Mouse (Mus musculus): ENCODE measurements at regions not wholly inside any gene's neighbourhood (a gene's known extent, or its start where the extent isn't known, plus 50 kb on each side); places are given as distances from the start of the nearest gene placed in this dataset.

GRCm38 (mm10) chr15:7604847-7605246 is 205.8 kb upstream of the Gdnf start:
- no peaks in the 10 kb centered on the region for H3K27me3 ChIP-seq (ENCODE audit: control insufficient read depth, insufficient read depth, low read length)
- 86% methylated on average over 3 of the region's 3 CpGs for WGBS
- H3K4me3 ChIP-seq (replicated peaks; ENCODE audit: low read length) = no peak overlapping the region
- no peak for DNase-seq (ENCODE audit: low spot score)
- H3K27ac ChIP-seq = no peak overlapping the region
- no peak overlapping the region for H3K4me2 ChIP-seq (replicated peaks)
- no peaks in the 10 kb centered on the region for H3K36me3 ChIP-seq (replicated peaks; ENCODE audit: control insufficient read depth, insufficient read depth)
- no peak for ATAC-seq (ENCODE audit: low FRiP score)
- no peaks in the 10 kb centered on the region for H3K9me3 ChIP-seq (ENCODE audit: control insufficient read depth, low read length)
- H3K4me1 ChIP-seq (replicated peaks; ENCODE audit: control insufficient read depth, insufficient read depth, low read length) = no peaks in the 10 kb centered on the region
- no peak overlapping the region for H3K9ac ChIP-seq

- 71% methylated on average over 2 of the region's 2 CpGs for WGBS
- H3K27ac ChIP-seq = no peak overlapping the region
- no peaks in the 10 kb centered on the region for H3K36me3 ChIP-seq (replicated peaks; ENCODE audit: control insufficient read depth, insufficient read depth)
- no peak for ATAC-seq (ENCODE audit: low FRiP score)
- H3K4me3 ChIP-seq (replicated peaks; ENCODE audit: low read length) = no peak overlapping the region
- no peaks in the 10 kb centered on the region for H3K9me3 ChIP-seq (ENCODE audit: control insufficient read depth, low read length)
- no peaks in the 10 kb centered on the region for H3K4me1 ChIP-seq (replicated peaks; ENCODE audit: control insufficient read depth, insufficient read depth, low read length)
- DNase-seq (ENCODE audit: low spot score) = no peak
- no peaks in the 10 kb centered on the region for H3K27me3 ChIP-seq (ENCODE audit: control insufficient read depth, insufficient read depth, low read length)
- H3K9ac ChIP-seq = no peak overlapping the region
- no peak overlapping the region for H3K4me2 ChIP-seq (replicated peaks)
Measured at GRCm38 (mm10) chr15:7617954-7618353, 192.7 kb upstream of the Gdnf start.

GRCm38 (mm10) chr15:7623026-7623425 is 187.6 kb upstream of the Gdnf start:
- H3K9ac ChIP-seq = no peak overlapping the region
- 78% methylated on average over 2 of the region's 2 CpGs for WGBS
- no peak for DNase-seq (ENCODE audit: low spot score)

GRCm38 (mm10) chr15:7624689-7625472 is 185.8 kb upstream of the Gdnf start:
- Histone ChIP-seq H3K27ac (no peak overlapping the region), H3K9ac (no peak overlapping the region), H3K4me1 (replicated peaks; ENCODE audit: control insufficient read depth, insufficient read depth, low read length) (no peaks in the 10 kb centered on the region), H3K4me3 (replicated peaks; ENCODE audit: low read length) (no peak overlapping the region), H3K36me3 (replicated peaks; ENCODE audit: control insufficient read depth, insufficient read depth) (no peaks in the 10 kb centered on the region), H3K4me2 (replicated peaks) (no peak overlapping the region), H3K9me3 (ENCODE audit: control insufficient read depth, low read length) (no peaks in the 10 kb centered on the region), H3K27me3 (ENCODE audit: control insufficient read depth, insufficient read depth, low read length) (no peaks in the 10 kb centered on the region)
- ATAC-seq (ENCODE audit: low FRiP score) (no peak), DNase-seq (ENCODE audit: low spot score) (no peak)
- WGBS = 85% methylated on average over 6 of the region's 6 CpGs

More at GRCm38 (mm10) chr15:7623026-7623425, 187.6 kb upstream of the Gdnf start:
- Histone ChIP-seq H3K36me3 (replicated peaks; ENCODE audit: control insufficient read depth, insufficient read depth) (no peaks in the 10 kb centered on the region), H3K9me3 (ENCODE audit: control insufficient read depth, low read length) (no peaks in the 10 kb centered on the region), H3K4me2 (replicated peaks) (no peak overlapping the region), H3K27me3 (ENCODE audit: control insufficient read depth, insufficient read depth, low read length) (no peaks in the 10 kb centered on the region), H3K4me1 (replicated peaks; ENCODE audit: control insufficient read depth, insufficient read depth, low read length) (no peaks in the 10 kb centered on the region), H3K27ac (no peak overlapping the region), H3K4me3 (replicated peaks; ENCODE audit: low read length) (no peak overlapping the region)
- no peak for ATAC-seq (ENCODE audit: low FRiP score)

- H3K9me3 ChIP-seq (ENCODE audit: control insufficient read depth, low read length) = no peaks in the 10 kb centered on the region
- no peak overlapping the region for H3K4me2 ChIP-seq (replicated peaks)
- no peaks in the 10 kb centered on the region for H3K36me3 ChIP-seq (replicated peaks; ENCODE audit: control insufficient read depth, insufficient read depth)
- H3K27me3 ChIP-seq (ENCODE audit: control insufficient read depth, insufficient read depth, low read length) = no peaks in the 10 kb centered on the region
- DNase-seq (ENCODE audit: low spot score) = no peak
- no peak overlapping the region for H3K4me3 ChIP-seq (replicated peaks; ENCODE audit: low read length)
- H3K4me1 ChIP-seq (replicated peaks; ENCODE audit: control insufficient read depth, insufficient read depth, low read length) = no peaks in the 10 kb centered on the region
- no peak for ATAC-seq (ENCODE audit: low FRiP score)
- H3K27ac ChIP-seq = no peak overlapping the region
- 94% methylated on average over 4 of the region's 4 CpGs for WGBS
- H3K9ac ChIP-seq = no peak overlapping the region
Measured at GRCm38 (mm10) chr15:7629826-7630225, 180.8 kb upstream of the Gdnf start.

GRCm38 (mm10) chr15:7635234-7635633 is 175.4 kb upstream of the Gdnf start:
- ATAC-seq (ENCODE audit: low FRiP score) (no peak), DNase-seq (ENCODE audit: low spot score) (no peak)
- Histone ChIP-seq H3K27me3 (ENCODE audit: control insufficient read depth, insufficient read depth, low read length) (no peaks in the 10 kb centered on the region), H3K36me3 (replicated peaks; ENCODE audit: control insufficient read depth, insufficient read depth) (no peaks in the 10 kb centered on the region), H3K4me2 (replicated peaks) (no peak overlapping the region), H3K4me1 (replicated peaks; ENCODE audit: control insufficient read depth, insufficient read depth, low read length) (no peaks in the 10 kb centered on the region), H3K9me3 (ENCODE audit: control insufficient read depth, low read length) (no peaks in the 10 kb centered on the region), H3K9ac (no peak overlapping the region), H3K4me3 (replicated peaks; ENCODE audit: low read length) (no peak overlapping the region), H3K27ac (no peak overlapping the region)
- WGBS = 51% methylated on average over 8 of the region's 8 CpGs

- Histone ChIP-seq H3K4me1 (replicated peaks; ENCODE audit: control insufficient read depth, insufficient read depth, low read length) (no peaks in the 10 kb centered on the region), H3K9me3 (ENCODE audit: control insufficient read depth, low read length) (no peaks in the 10 kb centered on the region), H3K27ac (no peak overlapping the region), H3K9ac (no peak overlapping the region), H3K4me3 (replicated peaks; ENCODE audit: low read length) (no peak overlapping the region), H3K36me3 (replicated peaks; ENCODE audit: control insufficient read depth, insufficient read depth) (no peaks in the 10 kb centered on the region), H3K4me2 (replicated peaks) (no peak overlapping the region), H3K27me3 (ENCODE audit: control insufficient read depth, insufficient read depth, low read length) (no peaks in the 10 kb centered on the region)
- DNase-seq (ENCODE audit: low spot score) = no peak
- ATAC-seq (ENCODE audit: low FRiP score) = no peak
- 85% methylated on average over 6 of the region's 6 CpGs for WGBS
Measured at GRCm38 (mm10) chr15:7639444-7639843, 171.2 kb upstream of the Gdnf start.

GRCm38 (mm10) chr15:7642075-7642474 is 168.6 kb upstream of the Gdnf start:
- no peak for ATAC-seq (ENCODE audit: low FRiP score)
- WGBS = 26% methylated on average over 2 of the region's 2 CpGs
- Histone ChIP-seq H3K4me3 (replicated peaks; ENCODE audit: low read length) (no peak overlapping the region), H3K9ac (no peak overlapping the region), H3K4me2 (replicated peaks) (no peak overlapping the region), H3K27me3 (ENCODE audit: control insufficient read depth, insufficient read depth, low read length) (no peaks in the 10 kb centered on the region), H3K36me3 (replicated peaks; ENCODE audit: control insufficient read depth, insufficient read depth) (no peaks in the 10 kb centered on the region), H3K27ac (no peak overlapping the region), H3K4me1 (replicated peaks; ENCODE audit: control insufficient read depth, insufficient read depth, low read length) (no peaks in the 10 kb centered on the region), H3K9me3 (ENCODE audit: control insufficient read depth, low read length) (no peaks in the 10 kb centered on the region)
- DNase-seq (ENCODE audit: low spot score) = no peak

GRCm38 (mm10) chr15:7650705-7651104 is 159.9 kb upstream of the Gdnf start:
- ATAC-seq (ENCODE audit: low FRiP score) = no peak
- H3K4me2 ChIP-seq (replicated peaks) = no peak overlapping the region
- H3K9ac ChIP-seq = no peak overlapping the region
- H3K4me1 ChIP-seq (replicated peaks; ENCODE audit: control insufficient read depth, insufficient read depth, low read length) = no peaks in the 10 kb centered on the region
- DNase-seq (ENCODE audit: low spot score) = no peak
- WGBS = 32% methylated on average over 3 of the region's 3 CpGs
- H3K9me3 ChIP-seq (ENCODE audit: control insufficient read depth, low read length) = no peaks in the 10 kb centered on the region
- no peak overlapping the region for H3K27ac ChIP-seq
- H3K4me3 ChIP-seq (replicated peaks; ENCODE audit: low read length) = no peak overlapping the region
- no peaks in the 10 kb centered on the region for H3K36me3 ChIP-seq (replicated peaks; ENCODE audit: control insufficient read depth, insufficient read depth)
- no peaks in the 10 kb centered on the region for H3K27me3 ChIP-seq (ENCODE audit: control insufficient read depth, insufficient read depth, low read length)

- H3K4me2 ChIP-seq (replicated peaks) = no peak overlapping the region
- no peak overlapping the region for H3K4me3 ChIP-seq (replicated peaks; ENCODE audit: low read length)
- no peaks in the 10 kb centered on the region for H3K27me3 ChIP-seq (ENCODE audit: control insufficient read depth, insufficient read depth, low read length)
- no peak overlapping the region for H3K27ac ChIP-seq
- H3K36me3 ChIP-seq (replicated peaks; ENCODE audit: control insufficient read depth, insufficient read depth) = no peaks in the 10 kb centered on the region
- 91% methylated on average over 2 of the region's 2 CpGs for WGBS
- H3K9ac ChIP-seq = no peak overlapping the region
- ATAC-seq (ENCODE audit: low FRiP score) = no peak
- no peaks in the 10 kb centered on the region for H3K4me1 ChIP-seq (replicated peaks; ENCODE audit: control insufficient read depth, insufficient read depth, low read length)
- no peak for DNase-seq (ENCODE audit: low spot score)
- H3K9me3 ChIP-seq (ENCODE audit: control insufficient read depth, low read length) = no peaks in the 10 kb centered on the region
Measured at GRCm38 (mm10) chr15:7663888-7664287, 146.8 kb upstream of the Gdnf start.

Measured in hindbrain, embryonic 14.5 days (tissue).